Mouse (Mus musculus): ENCODE measurements around the gene Mypn. TPM values are rescaled to one million over a fixed set of nuclear protein-coding genes. Genes with fewer than 3 reads are reported as not detected.

Mypn gene
- polyA plus RNA-seq, 1 experiment, result not detected

DNA sequence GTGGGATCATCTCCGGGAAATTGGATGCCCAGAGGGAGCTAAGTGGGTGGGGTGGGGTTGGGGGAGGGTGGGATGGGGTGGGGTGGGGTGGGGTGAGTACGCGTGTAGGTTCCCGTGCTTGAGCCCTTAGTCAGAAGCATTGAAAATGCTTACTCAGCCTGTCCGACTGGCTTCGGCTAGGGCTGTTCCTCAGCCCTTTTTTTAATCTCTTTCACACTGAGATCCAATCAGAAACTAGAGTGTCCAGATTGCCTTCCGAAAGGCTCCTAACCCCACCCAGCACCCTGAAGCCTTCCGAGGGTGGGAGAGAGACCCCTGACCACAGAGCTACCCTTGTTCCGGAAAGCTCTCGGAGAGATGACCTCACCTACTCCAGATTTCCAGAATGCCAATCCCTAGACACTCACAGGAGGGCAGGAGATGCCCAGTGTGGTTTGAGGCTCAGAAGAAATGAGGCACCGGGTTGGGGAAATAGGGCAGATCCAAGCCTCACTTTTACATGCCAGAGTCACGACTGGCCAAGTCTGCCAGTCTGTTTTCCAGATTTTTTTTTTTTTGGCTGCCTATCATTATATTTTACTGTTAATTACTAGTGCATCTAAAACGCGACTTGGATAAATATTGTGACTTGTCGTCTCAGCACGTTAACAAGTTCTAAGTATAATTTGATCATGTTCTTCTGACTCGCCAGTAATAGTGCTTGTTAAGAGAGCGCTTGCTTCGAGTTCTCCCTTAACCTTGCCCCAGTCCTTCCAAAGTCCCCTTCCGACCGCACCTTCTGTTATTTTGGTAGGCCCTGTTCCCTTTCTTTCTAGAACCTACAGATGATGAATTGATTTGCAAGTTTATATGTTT is 26.2 kb downstream of the Mypn start:
- peak overlapping the region; percentile 65 for H3K4me3 ChIP-seq (ENCODE audit: insufficient read depth, low read length)
- H3K4me1 ChIP-seq (ENCODE audit: control insufficient read depth, insufficient read depth, low read length), result peaks cover 18% of the 10 kb centered on the region
- TF ChIP-seq POLR2A (IDR thresholded peaks at IDR 0.05; ENCODE audit: borderline replicate concordance, low read depth, low read length) (no peak), CTCF (IDR thresholded peaks at IDR 0.05; ENCODE audit: low read depth, low read length) (no peak)
- H3K27ac ChIP-seq (ENCODE audit: insufficient read depth, low read depth, low read length), result peak overlapping the region; percentile 100

GRCm38 (mm10) chr10:63176471-63176931 is 27.3 kb downstream of the Mypn start:
- Histone ChIP-seq H3K4me3 (ENCODE audit: insufficient read depth, low read length) (peak overlapping the region; percentile 65), H3K27ac (ENCODE audit: insufficient read depth, low read depth, low read length) (peak overlapping the region; percentile 100), H3K4me1 (ENCODE audit: control insufficient read depth, insufficient read depth, low read length) (peaks cover 18% of the 10 kb centered on the region)
- TF ChIP-seq POLR2A (IDR thresholded peaks at IDR 0.05; ENCODE audit: borderline replicate concordance, low read depth, low read length) (no peak), CTCF (IDR thresholded peaks at IDR 0.05; ENCODE audit: low read depth, low read length) (no peak)

DNA sequence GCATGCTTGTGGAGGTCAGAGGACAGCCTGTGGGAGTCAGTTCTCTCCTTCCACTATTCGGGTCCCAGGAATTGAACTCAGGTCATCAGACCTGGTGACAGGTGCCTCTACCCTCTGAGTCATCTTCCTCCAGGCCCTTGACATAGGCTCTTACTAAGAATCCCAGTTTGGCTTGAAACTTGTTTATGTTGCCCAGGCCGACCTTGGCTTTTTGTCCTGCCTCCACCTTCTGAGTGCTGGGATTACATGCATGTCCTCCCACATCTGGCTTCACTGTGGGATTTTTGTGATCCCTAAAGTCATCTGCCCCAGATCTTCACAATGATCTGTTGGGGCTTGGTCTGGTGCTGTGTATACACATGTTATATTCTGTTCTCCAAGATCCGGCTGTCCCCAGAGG is 31.7 kb downstream of the Mypn start:
- Histone ChIP-seq H3K27ac (ENCODE audit: insufficient read depth, low read depth, low read length) (no peak overlapping the region), H3K4me3 (ENCODE audit: insufficient read depth, low read length) (no peak overlapping the region), H3K4me1 (ENCODE audit: control insufficient read depth, insufficient read depth, low read length) (peaks cover 8% of the 10 kb centered on the region)
- TF ChIP-seq POLR2A (IDR thresholded peaks at IDR 0.05; ENCODE audit: borderline replicate concordance, low read depth, low read length) (no peak), CTCF (IDR thresholded peaks at IDR 0.05; ENCODE audit: low read depth, low read length) (no peak)

- no peak for TF ChIP-seq CTCF (IDR thresholded peaks at IDR 0.05; ENCODE audit: low read depth, low read length)
- Histone ChIP-seq H3K4me3 (ENCODE audit: insufficient read depth, low read length) (no peak overlapping the region), H3K4me1 (ENCODE audit: control insufficient read depth, insufficient read depth, low read length) (peaks cover 5% of the 10 kb centered on the region; the same call in 1 of the 2 replicates), H3K27ac (ENCODE audit: insufficient read depth, low read depth, low read length) (no peak overlapping the region)
Observed at GRCm38 (mm10) chr10:63169503-63169902, 34.2 kb downstream of the Mypn start.

GRCm38 (mm10) chr10:63168124-63168523 is 35.6 kb downstream of the Mypn start:
- H3K4me3 ChIP-seq (ENCODE audit: insufficient read depth, low read length), result no peak overlapping the region
- no peak overlapping the region for H3K27ac ChIP-seq (ENCODE audit: insufficient read depth, low read depth, low read length)
- peaks cover 5% of the 10 kb centered on the region; the same call in 1 of the 2 replicates for H3K4me1 ChIP-seq (ENCODE audit: control insufficient read depth, insufficient read depth, low read length)
- TF ChIP-seq POLR2A (IDR thresholded peaks at IDR 0.05; ENCODE audit: borderline replicate concordance, low read depth, low read length) (no peak), CTCF (IDR thresholded peaks at IDR 0.05; ENCODE audit: low read depth, low read length) (no peak)

DNA sequence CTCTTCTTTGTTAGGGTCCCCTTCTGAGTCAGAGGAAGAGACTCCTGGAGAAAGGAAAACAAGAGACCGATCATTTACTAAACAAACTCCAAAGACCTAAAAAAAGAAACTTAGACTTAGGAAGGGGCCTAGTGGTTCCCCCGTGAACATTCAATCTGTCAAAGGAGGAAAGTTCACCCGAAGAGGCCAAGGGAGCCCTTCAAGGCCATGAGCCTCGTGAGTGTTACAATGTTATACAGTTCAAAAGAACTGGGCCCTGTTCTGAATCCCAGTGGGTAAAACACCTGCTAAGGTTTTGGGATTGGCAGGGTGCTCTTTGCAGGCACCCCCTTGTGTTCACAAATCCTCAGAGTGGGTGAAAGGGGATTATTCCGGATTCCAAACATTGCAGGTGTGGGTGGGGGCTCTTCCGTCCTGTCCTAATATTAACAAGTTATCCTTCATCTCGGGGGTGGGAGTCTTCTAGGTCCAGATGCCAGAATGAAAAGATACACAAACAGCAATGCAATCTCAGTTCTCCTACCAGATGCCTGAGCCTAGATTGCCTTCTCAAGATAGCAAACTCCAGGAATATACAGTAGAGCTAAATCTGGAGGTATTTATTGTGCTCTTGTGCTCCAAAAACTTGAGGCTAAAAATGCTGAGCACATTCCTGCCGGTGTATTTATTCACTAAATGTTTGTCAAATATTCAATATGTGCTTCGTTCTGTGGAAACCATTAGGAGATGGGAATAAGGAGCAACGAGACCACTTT is 36.3 kb downstream of the Mypn start:
- H3K4me1 ChIP-seq (ENCODE audit: control insufficient read depth, insufficient read depth, low read length), result peaks cover 5% of the 10 kb centered on the region; the same call in 1 of the 2 replicates
- no peak overlapping the region for H3K27ac ChIP-seq (ENCODE audit: insufficient read depth, low read depth, low read length)
- no peak for TF ChIP-seq POLR2A (IDR thresholded peaks at IDR 0.05; ENCODE audit: borderline replicate concordance, low read depth, low read length)
- no peak for TF ChIP-seq CTCF (IDR thresholded peaks at IDR 0.05; ENCODE audit: low read depth, low read length)
- no peak overlapping the region for H3K4me3 ChIP-seq (ENCODE audit: insufficient read depth, low read length)

- no peak overlapping the region for H3K27ac ChIP-seq (ENCODE audit: insufficient read depth, low read depth, low read length)
- TF ChIP-seq CTCF (IDR thresholded peaks at IDR 0.05; ENCODE audit: low read depth, low read length) (no peak), POLR2A (IDR thresholded peaks at IDR 0.05; ENCODE audit: borderline replicate concordance, low read depth, low read length) (no peak)
- H3K4me3 ChIP-seq (ENCODE audit: insufficient read depth, low read length), result no peak overlapping the region
- H3K4me1 ChIP-seq (ENCODE audit: control insufficient read depth, insufficient read depth, low read length), result peaks cover 5% of the 10 kb centered on the region; the same call in 1 of the 2 replicates
Observed at GRCm38 (mm10) chr10:63165752-63166412, 37.9 kb downstream of the Mypn start.

- TF ChIP-seq CTCF (IDR thresholded peaks at IDR 0.05; ENCODE audit: low read depth, low read length) (no peak), POLR2A (IDR thresholded peaks at IDR 0.05; ENCODE audit: borderline replicate concordance, low read depth, low read length) (no peak)
- Histone ChIP-seq H3K27ac (ENCODE audit: insufficient read depth, low read depth, low read length) (no peak overlapping the region), H3K4me1 (ENCODE audit: control insufficient read depth, insufficient read depth, low read length) (peaks cover 5% of the 10 kb centered on the region; the same call in 1 of the 2 replicates), H3K4me3 (ENCODE audit: insufficient read depth, low read length) (no peak overlapping the region)
Observed at GRCm38 (mm10) chr10:63161240-63161639, 42.5 kb downstream of the Mypn start.

DNA sequence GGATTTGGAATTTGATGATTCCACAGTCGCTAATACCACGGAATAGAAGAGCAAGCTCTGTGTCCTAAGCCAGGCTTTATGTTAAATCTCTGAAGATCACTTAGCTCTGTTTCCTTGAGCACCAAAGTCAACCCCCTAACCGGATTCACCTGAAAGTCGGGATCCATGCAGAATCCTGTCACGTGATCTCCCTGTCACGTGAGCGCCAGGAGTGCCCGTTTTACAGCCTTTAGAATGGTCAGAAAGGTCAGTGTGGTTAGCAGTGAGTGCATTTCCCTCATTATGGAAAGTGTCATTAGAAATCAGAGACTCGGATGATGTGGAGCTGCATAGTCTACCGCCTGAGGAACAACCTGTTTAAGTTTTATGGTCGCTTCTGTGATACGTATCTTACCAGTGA is 43.1 kb downstream of the Mypn start:
- no peak overlapping the region for H3K27ac ChIP-seq (ENCODE audit: insufficient read depth, low read depth, low read length)
- TF ChIP-seq POLR2A (IDR thresholded peaks at IDR 0.05; ENCODE audit: borderline replicate concordance, low read depth, low read length), result no peak
- no peak for TF ChIP-seq CTCF (IDR thresholded peaks at IDR 0.05; ENCODE audit: low read depth, low read length)
- H3K4me1 ChIP-seq (ENCODE audit: control insufficient read depth, insufficient read depth, low read length), result peaks cover under 1% of the 10 kb centered on the region; the same call in 1 of the 2 replicates
- H3K4me3 ChIP-seq (ENCODE audit: insufficient read depth, low read length), result no peak overlapping the region
